In the genomic region with DNA sequence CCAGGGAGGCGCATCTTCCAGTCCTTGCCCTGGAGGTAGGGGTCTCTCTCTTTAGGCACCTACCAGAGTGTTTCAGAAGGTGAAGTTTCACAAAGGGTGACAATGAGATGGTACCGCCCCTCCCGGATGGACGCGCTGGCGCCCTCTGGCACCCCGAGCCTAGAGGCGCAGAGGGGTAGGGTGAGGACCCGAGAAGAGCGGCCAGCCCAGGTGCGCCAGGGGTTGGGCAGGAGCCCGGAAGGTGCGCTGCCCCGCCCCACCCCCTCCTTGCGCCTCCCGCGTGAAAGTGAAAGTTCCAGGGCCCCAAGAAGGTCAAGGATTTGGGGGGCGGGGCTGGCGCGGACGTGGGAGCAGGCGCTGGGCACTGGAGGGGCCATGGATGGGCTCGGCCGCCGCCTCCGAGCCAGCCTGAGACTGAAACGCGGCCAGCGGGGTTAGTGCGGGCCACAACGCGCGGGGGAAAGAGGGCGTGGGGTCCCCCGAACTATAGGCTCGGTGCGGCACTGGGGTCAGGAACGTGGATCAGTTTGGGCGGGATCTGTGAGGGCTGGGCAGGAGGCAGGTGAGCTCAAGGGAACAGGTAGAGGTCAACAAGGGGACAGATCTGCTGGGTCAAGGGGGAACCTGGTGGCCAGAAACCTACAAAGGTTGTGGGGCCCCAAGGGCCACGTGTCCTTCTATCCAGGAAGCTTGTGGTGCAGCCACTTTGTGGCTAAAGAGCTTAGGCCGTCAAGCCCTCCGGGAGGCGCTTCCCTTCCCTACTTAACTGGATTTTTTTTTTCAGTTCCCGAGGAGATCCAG, we compare ENCODE assay signal across 8 mouse cellular contexts. TPM values are rescaled to one million over a fixed set of nuclear protein-coding genes. Genes with fewer than 3 reads are reported as not detected.
DNase-seq lines count a peak whose midpoint lies in the region; ATAC-seq lines count a peak whose summit lies in the region.

TSS of gene Dennd2d (plus strand) at position 125 of the 801 bp plus-strand sequence.

- WGBS in limb, embryonic 12.5 days: 2% methylated on average over 44 of the region's 44 CpGs
- 2% methylated on average over 42 of the region's 44 CpGs for WGBS in midbrain, embryonic 13.5 days
- WGBS in stomach, embryonic 16.5 days: 2% methylated on average over 44 of the region's 44 CpGs

- H3K9ac ChIP-seq in limb, embryonic 12.5 days (replicated peaks): peak within 1 kb of the TSS; percentile 63
- H3K9ac ChIP-seq in midbrain, embryonic 13.5 days (replicated peaks): peak within 1 kb of the TSS; percentile 63
- peak within 1 kb of the TSS; percentile 80 for H3K9ac ChIP-seq in stomach, embryonic 16.5 days (ENCODE audit: low read length)

- peak; percentile 61 to 68 for ATAC-seq in hematopoietic stem cell, adult 5-6 weeks (replicated peaks in 1 of 2; ENCODE audit: insufficient read depth in 1 of 2, low FRiP score in 2 of 2, low TSS enrichment in 1 of 2, low read depth in 1 of 2, poor library complexity in 2 of 2, severe bottlenecking in 2 of 2)
- peak; percentile 68 for ATAC-seq in limb, embryonic 12.5 days (ENCODE audit: insufficient number of reproducible peaks, insufficient read depth, low FRiP score, low TSS enrichment, low read depth)
- ATAC-seq in midbrain, embryonic 13.5 days: peak; percentile 77
- peak; percentile 85 for ATAC-seq in stomach, embryonic 16.5 days (ENCODE audit: insufficient read depth, low FRiP score)

- H3K4me1 ChIP-seq in limb, embryonic 12.5 days (replicated peaks): peaks cover 7% of the 10 kb centered on the region; the same call in 1 of the 2 replicates
- peaks cover 10% of the 10 kb centered on the region for H3K4me1 ChIP-seq in midbrain, embryonic 13.5 days (replicated peaks)
- H3K4me1 ChIP-seq in stomach, embryonic 16.5 days (ENCODE audit: control insufficient read depth, insufficient read depth, low read length): no peaks in the 10 kb centered on the region; the same call in 1 of the 2 replicates

- H3K4me2 ChIP-seq in limb, embryonic 12.5 days: peak within 1 kb of the TSS; percentile 94
- H3K4me2 ChIP-seq in midbrain, embryonic 13.5 days (replicated peaks): peak within 1 kb of the TSS; percentile 89
- H3K4me2 ChIP-seq in stomach, embryonic 16.5 days (ENCODE audit: low read depth, low read length): peak within 1 kb of the TSS; percentile 90

- H3K9me3 ChIP-seq in limb, embryonic 12.5 days: no peaks in the 10 kb centered on the region
- no peaks in the 10 kb centered on the region for H3K9me3 ChIP-seq in midbrain, embryonic 13.5 days
- no peaks in the 10 kb centered on the region for H3K9me3 ChIP-seq in stomach, embryonic 16.5 days (replicated peaks; ENCODE audit: control insufficient read depth, low read length)

- peaks cover 27% of the 10 kb centered on the region for H3K27me3 ChIP-seq in limb, embryonic 12.5 days
- peaks cover 14% of the 10 kb centered on the region; the same call in 1 of the 2 replicates for H3K27me3 ChIP-seq in midbrain, embryonic 13.5 days
- no peaks in the 10 kb centered on the region for H3K27me3 ChIP-seq in stomach, embryonic 16.5 days (ENCODE audit: control insufficient read depth, insufficient read depth, low read length)

- no peak within 1 kb of the TSS for H3K27ac ChIP-seq in limb, embryonic 12.5 days
- H3K27ac ChIP-seq in midbrain, embryonic 13.5 days: no peak within 1 kb of the TSS
- peak within 1 kb of the TSS; percentile 88 for H3K27ac ChIP-seq in stomach, embryonic 16.5 days (ENCODE audit: low read length)

- peak within 1 kb of the TSS; percentile 60 for H3K4me3 ChIP-seq in limb, embryonic 12.5 days (replicated peaks)
- H3K4me3 ChIP-seq in midbrain, embryonic 13.5 days (replicated peaks): peak within 1 kb of the TSS; percentile 49
- H3K4me3 ChIP-seq in stomach, embryonic 16.5 days (replicated peaks; ENCODE audit: low read length): peak within 1 kb of the TSS; percentile 68

- no peaks in the 10 kb centered on the region for H3K36me3 ChIP-seq in limb, embryonic 12.5 days
- H3K36me3 ChIP-seq in midbrain, embryonic 13.5 days: no peaks in the 10 kb centered on the region
- no peaks in the 10 kb centered on the region for H3K36me3 ChIP-seq in stomach, embryonic 16.5 days (ENCODE audit: control insufficient read depth, insufficient read depth, low read length)

- DNase-seq in heart, adult 18-20 months: peak; percentile 38 to 45
- no peak for DNase-seq in heart, adult 8-10 months (ENCODE audit: low spot score)
- peak; percentile 22 for DNase-seq in embryo, embryonic 10.5 days (ENCODE audit: low spot score)
- DNase-seq in layer of hippocampus, adult 9-11 months: no peak

RNA-seq across cellular contexts. Expression of gene Dennd2d, which starts in this region (rescaled TPM):
- 1 to 10 TPM in 1 of 2 experiments, under 1 TPM in 1; 0.45 to 1.5 TPM for total RNA-seq in heart, adult 18-20 months (2021)
- total RNA-seq in heart, adult 8-10 months (2022): under 1 TPM; 0.53 to 0.79 (median 0.69) TPM
- 41.4 and 49.2 TPM in 2 replicates for total RNA-seq in hematopoietic stem cell, adult 5-6 weeks (2017)
- polyA plus RNA-seq in limb, embryonic 12.5 days (2016; fragmentation: Nextera tagmentation; extraction: Ambion mirVana): 1.7 and 1.8 TPM in 2 replicates
- polyA plus RNA-seq in midbrain, embryonic 13.5 days (2015; fragmentation: Nextera tagmentation; extraction: Ambion mirVana): 0.09 and 0.18 TPM in 2 replicates
- polyA plus RNA-seq in stomach, embryonic 16.5 days (2015; fragmentation: Nextera tagmentation; extraction: Ambion mirVana): 25.2 and 29.4 TPM in 2 replicates

Comparison
In these comparisons a context has a peak if more than half of its experiments do, and no peak if none do; other contexts are left out.
1. RNA of gene Dennd2d (total RNA-seq): 41.4 to 49.2 TPM in hematopoietic stem cell, adult 5-6 weeks; 0.45 to 1.5 TPM in heart, adult 18-20 months and 0.53 to 0.79 TPM in heart, adult 8-10 months; every median in the first group is over 10 times any median in the second.
2. DNase-seq: peak in heart, adult 18-20 months (2 of 2) and embryo, embryonic 10.5 days (single experiment); none in heart, adult 8-10 months (single experiment) and layer of hippocampus, adult 9-11 months (single experiment).
3. Peak in ATAC-seq, H3K4me3 ChIP-seq, H3K9ac ChIP-seq and H3K4me2 ChIP-seq in midbrain, embryonic 13.5 days; RNA of the gene not detected or under 1 TPM.
4. Peak in every context shown above with its lines, with median percentiles within 50 percentile points of each other: ATAC-seq, H3K4me2 ChIP-seq, H3K4me3 ChIP-seq and H3K9ac ChIP-seq.